Mouse (Mus musculus): ENCODE results near the gene Nps. TPM values are rescaled to one million over a fixed set of nuclear protein-coding genes. Genes with fewer than 3 reads are reported as not detected.

Gene Nps
- polyA plus RNA-seq, 1 experiment from 2014 or later = 0.34 TPM

DNA sequence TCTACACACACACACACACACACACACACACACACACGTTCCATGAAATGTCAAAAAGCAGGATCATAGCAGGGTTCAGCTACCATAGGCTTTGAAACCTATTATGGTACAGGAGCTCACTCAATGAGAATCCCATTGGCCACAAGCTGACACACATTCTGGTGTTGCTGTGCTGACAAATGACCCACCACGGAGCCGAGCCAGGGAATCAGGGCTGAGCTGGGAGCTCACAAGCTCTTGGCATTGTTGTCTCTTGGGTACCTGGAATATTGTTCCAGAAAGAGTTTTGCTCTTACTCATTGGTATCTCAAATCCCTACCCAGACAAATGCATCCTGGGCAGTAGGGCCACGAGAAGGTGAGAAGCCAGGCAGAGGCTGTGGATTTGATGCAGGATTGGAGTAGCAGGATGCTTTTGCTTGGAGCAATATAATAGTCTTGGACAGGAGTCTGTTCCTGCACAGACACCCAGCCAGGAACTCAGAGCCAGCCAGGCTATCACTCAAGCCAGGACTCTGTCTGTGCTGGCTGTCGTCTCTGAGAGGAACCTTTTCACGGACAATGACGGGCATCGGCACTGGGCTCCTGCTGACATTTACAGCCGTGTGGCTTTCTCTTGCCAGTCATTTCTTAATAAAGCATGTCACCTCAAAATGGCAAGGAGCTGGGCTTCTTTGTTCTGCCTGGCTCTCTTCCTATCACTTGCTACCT lies 14.2 kb upstream of the Nps start:
- H3K36me3 ChIP-seq = no peaks in the 10 kb centered on the region
- H3K27ac ChIP-seq = no peak overlapping the region
- ATAC-seq (ENCODE audit: insufficient number of reproducible peaks, insufficient read depth, low FRiP score, low TSS enrichment, low read depth) = no peak
- H3K9me3 ChIP-seq = no peaks in the 10 kb centered on the region
- H3K4me1 ChIP-seq (replicated peaks) = no peaks in the 10 kb centered on the region
- no peak overlapping the region for H3K9ac ChIP-seq (replicated peaks)
- H3K4me2 ChIP-seq = no peak overlapping the region
- H3K27me3 ChIP-seq = no peaks in the 10 kb centered on the region
- no peak overlapping the region for H3K4me3 ChIP-seq (replicated peaks)
- 75% methylated on average over 9 of the region's 9 CpGs for WGBS

DNA sequence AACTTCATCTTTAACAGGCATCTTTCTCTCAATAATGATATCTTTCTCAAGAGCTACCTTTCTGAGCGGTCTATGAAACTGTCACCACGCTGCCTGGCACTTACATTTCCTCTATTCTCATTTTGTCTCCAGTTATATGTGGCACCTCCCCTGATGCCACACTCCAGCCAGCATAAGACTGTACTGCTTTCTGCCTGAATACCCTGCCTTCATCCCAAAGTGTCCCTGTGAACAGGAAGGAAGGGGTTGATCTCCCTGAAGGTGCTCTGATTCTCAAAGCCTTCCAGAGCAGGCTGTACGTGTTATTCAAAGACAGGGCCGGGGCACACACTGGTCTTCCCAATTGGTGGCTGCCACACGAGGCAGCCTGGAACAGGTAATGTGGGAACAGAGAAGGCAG lies 12.1 kb upstream of the Nps start:
- Histone ChIP-seq H3K9me3 (no peaks in the 10 kb centered on the region), H3K9ac (replicated peaks) (no peak overlapping the region), H3K27me3 (no peaks in the 10 kb centered on the region), H3K27ac (no peak overlapping the region), H3K36me3 (no peaks in the 10 kb centered on the region), H3K4me3 (replicated peaks) (no peak overlapping the region), H3K4me2 (no peak overlapping the region), H3K4me1 (replicated peaks) (no peaks in the 10 kb centered on the region)
- WGBS = 82% methylated on average over 5 of the region's 5 CpGs
- ATAC-seq (ENCODE audit: insufficient number of reproducible peaks, insufficient read depth, low FRiP score, low TSS enrichment, low read depth) = no peak

DNA sequence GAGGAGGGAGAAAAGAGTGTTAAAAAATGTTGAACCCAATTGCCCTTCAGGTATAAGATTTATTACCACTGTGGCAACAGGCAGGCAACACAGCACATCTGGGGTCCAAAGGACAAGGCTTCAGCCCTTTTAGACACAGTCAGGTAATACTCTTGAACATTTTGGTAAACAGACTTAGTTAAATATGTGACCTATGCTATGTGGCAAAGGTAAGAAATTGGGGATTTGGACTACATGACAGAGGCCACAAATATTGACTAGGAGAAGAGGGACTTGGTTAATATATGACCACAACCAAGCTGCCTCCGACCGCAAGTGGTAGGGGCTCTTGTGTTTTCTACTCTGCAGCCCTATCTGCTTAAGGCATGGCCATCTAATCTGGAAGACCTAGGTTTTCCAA lies 5.3 kb upstream of the Nps start:
- 93% methylated on average over 2 of the region's 2 CpGs for WGBS
- H3K9me3 ChIP-seq = peaks cover 3% of the 10 kb centered on the region; the same call in 1 of the 2 replicates
- H3K27ac ChIP-seq = no peak overlapping the region
- no peaks in the 10 kb centered on the region for H3K36me3 ChIP-seq
- H3K9ac ChIP-seq (replicated peaks) = no peak overlapping the region
- H3K27me3 ChIP-seq = no peaks in the 10 kb centered on the region
- H3K4me2 ChIP-seq = no peak overlapping the region
- no peak for ATAC-seq (ENCODE audit: insufficient number of reproducible peaks, insufficient read depth, low FRiP score, low TSS enrichment, low read depth)
- no peaks in the 10 kb centered on the region for H3K4me1 ChIP-seq (replicated peaks)
- H3K4me3 ChIP-seq (replicated peaks) = no peak overlapping the region

DNA sequence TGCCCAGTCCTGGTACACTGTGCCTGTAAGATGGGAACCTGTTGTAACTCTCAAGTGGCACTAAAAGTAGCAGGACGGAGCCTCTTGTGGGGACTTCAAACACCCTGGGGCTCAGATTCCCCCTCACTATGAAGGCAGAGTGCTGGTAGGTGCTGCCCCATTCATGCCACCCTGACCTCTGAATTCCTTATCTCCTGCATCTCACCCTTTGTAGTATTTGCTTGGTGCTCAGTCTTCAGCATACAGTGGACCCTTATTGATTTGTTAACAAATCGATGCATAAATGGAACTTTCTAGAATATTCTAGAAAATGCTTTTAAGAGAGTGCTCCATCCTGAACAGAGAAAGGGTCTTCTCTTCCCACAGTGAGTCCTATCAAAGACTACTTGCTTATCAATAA lies 4.1 kb upstream of the Nps start:
- no peaks in the 10 kb centered on the region for H3K36me3 ChIP-seq
- H3K27me3 ChIP-seq = no peaks in the 10 kb centered on the region
- no peaks in the 10 kb centered on the region for H3K4me1 ChIP-seq (replicated peaks)
- peaks cover 3% of the 10 kb centered on the region; the same call in 1 of the 2 replicates for H3K9me3 ChIP-seq
- no peak overlapping the region for H3K27ac ChIP-seq
- no peak overlapping the region for H3K9ac ChIP-seq (replicated peaks)
- ATAC-seq (ENCODE audit: insufficient number of reproducible peaks, insufficient read depth, low FRiP score, low TSS enrichment, low read depth) = no peak
- H3K4me3 ChIP-seq (replicated peaks) = no peak overlapping the region
- H3K4me2 ChIP-seq = no peak overlapping the region
- WGBS = 93% methylated on average over 2 of the region's 2 CpGs

DNA sequence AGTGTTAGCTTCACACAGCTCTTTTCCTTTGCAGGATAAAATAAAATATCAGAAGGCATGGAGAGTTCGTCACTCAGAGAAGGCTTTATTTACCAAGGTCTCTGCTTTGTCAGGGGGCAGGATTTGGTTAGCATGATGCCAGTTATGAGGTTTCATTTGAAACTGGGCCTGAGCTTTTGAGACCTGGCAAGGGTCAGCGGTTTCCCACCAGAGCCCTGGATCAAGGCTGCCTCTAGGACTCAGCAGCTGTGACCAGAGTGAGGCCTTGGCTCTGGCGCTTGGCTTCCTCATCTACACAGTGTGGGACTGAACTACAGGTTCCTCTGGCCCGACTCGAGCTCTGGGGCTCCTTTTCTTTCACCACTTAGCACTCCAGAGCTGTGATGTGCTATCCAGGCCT lies 12.5 kb downstream of the Nps start:
- Histone ChIP-seq H3K4me3 (replicated peaks) (no peak overlapping the region), H3K9me3 (no peaks in the 10 kb centered on the region), H3K27ac (no peak overlapping the region), H3K9ac (replicated peaks) (no peak overlapping the region), H3K36me3 (no peaks in the 10 kb centered on the region), H3K4me2 (no peak overlapping the region), H3K27me3 (no peaks in the 10 kb centered on the region), H3K4me1 (replicated peaks) (no peaks in the 10 kb centered on the region)
- WGBS = 86% methylated on average over 5 of the region's 5 CpGs
- no peak for ATAC-seq (ENCODE audit: insufficient number of reproducible peaks, insufficient read depth, low FRiP score, low TSS enrichment, low read depth)

DNA sequence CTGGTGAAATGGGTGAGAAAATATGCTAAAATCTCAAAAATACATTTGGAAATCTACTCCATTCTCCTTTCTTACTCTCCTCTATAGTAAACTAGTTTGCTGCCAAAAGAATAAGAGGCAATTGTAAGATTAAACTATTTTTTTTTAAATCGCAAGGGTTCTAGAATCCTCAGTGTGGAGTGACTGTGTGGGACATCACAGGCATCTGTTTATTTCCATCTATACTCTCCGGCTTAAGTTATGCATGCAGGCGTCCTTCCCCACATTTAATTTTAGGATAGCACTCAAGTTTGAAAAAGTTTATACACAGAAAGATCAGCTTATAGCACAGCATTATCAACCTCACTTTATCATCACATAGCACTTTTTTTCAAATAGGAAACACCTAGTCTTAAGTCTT lies 24.7 kb downstream of the Nps start:
- whole genome bisulfite sequencing = 93% methylated on average over 3 of the region's 3 CpGs
- Histone ChIP-seq H3K27me3 (no peaks in the 10 kb centered on the region), H3K4me2 (no peak overlapping the region), H3K4me3 (replicated peaks) (no peak overlapping the region), H3K36me3 (no peaks in the 10 kb centered on the region), H3K9me3 (no peaks in the 10 kb centered on the region), H3K9ac (replicated peaks) (no peak overlapping the region), H3K4me1 (replicated peaks) (no peaks in the 10 kb centered on the region), H3K27ac (no peak overlapping the region)
- ATAC-seq (ENCODE audit: insufficient number of reproducible peaks, insufficient read depth, low FRiP score, low TSS enrichment, low read depth) = no peak

DNA sequence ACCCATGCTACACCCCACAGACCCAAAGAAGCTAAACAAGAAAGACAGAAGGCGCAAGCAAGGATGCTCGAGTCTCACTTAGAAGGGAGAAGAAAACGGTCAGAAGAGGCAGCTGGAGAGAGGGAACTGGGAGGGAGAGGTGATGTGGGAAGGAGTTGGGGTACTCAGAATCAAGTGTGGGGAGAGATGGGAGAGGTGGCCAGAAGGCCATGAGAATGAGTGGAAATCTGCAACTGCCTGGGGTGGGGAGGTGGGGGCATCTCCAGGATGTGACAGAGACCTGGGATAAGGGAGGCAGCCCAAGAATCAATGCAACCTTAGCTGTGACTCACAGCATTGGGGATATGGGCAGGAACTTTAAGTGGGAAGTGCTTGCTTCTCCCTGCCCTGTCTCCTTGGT lies 31.5 kb downstream of the Nps start:
- Histone ChIP-seq H3K36me3 (no peaks in the 10 kb centered on the region), H3K4me1 (replicated peaks) (no peaks in the 10 kb centered on the region), H3K9me3 (no peaks in the 10 kb centered on the region), H3K4me3 (replicated peaks) (no peak overlapping the region), H3K27ac (no peak overlapping the region), H3K4me2 (no peak overlapping the region), H3K9ac (replicated peaks) (no peak overlapping the region), H3K27me3 (no peaks in the 10 kb centered on the region)
- no peak for ATAC-seq (ENCODE audit: insufficient number of reproducible peaks, insufficient read depth, low FRiP score, low TSS enrichment, low read depth)
- 82% methylated on average over 3 of the region's 3 CpGs for WGBS

DNA sequence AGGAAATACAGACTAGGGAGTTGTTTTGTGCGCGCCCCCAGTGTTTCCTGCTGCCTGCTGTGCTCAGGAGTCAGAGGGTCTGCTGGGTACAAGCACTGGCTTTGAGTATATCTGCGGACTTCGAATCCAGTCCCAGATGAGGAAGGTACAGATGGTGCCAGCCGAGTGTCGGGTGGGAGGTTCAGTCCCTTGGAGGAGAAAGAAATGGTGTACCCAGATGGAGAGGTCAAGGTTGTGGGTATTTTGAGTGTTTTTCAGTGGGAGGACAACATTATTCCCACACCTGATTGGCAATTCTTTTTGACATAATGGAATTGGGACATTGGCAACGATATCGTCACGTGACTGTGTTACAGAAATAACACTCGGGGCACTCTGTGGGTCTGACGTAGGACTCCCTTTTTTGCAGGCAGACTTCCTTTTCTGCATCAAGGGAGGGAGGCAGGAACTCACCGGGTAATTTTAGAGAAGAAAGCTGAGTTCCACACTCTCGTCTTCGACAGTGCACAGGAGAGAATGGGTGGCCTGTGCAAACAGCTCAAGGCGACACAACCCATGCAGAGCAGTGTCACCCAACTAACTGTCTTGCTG lies 33.2 kb downstream of the Nps start:
- H3K9me3 ChIP-seq = no peaks in the 10 kb centered on the region
- H3K9ac ChIP-seq (replicated peaks) = no peak overlapping the region
- no peak overlapping the region for H3K27ac ChIP-seq
- no peak for ATAC-seq (ENCODE audit: insufficient number of reproducible peaks, insufficient read depth, low FRiP score, low TSS enrichment, low read depth)
- H3K36me3 ChIP-seq = no peaks in the 10 kb centered on the region
- no peak overlapping the region for H3K4me2 ChIP-seq
- H3K27me3 ChIP-seq = no peaks in the 10 kb centered on the region
- H3K4me1 ChIP-seq (replicated peaks) = no peaks in the 10 kb centered on the region
- no peak overlapping the region for H3K4me3 ChIP-seq (replicated peaks)
- 87% methylated on average over 15 of the region's 15 CpGs for WGBS

DNA sequence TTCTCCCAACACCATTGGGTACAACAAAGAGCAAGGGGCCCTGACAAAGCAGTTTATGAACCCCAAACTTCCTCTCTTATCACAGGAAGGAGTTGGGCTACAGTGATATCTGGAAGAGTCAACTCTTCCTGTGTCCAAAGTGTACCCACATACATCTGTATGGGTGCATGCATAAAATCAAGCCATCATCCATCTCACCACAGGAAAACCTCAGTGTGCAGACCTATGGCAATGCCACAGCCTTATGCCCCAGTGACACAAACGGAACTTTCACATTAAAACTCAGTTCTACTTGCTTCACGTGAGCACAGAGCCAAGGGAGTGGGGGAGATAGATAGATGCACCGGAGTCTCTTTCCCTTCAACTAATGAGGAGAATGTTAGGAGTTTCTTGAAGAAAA lies 36.0 kb downstream of the Nps start:
- WGBS = 87% methylated on average over 3 of the region's 3 CpGs
- Histone ChIP-seq H3K4me3 (replicated peaks) (no peak overlapping the region), H3K36me3 (no peaks in the 10 kb centered on the region), H3K27ac (no peak overlapping the region), H3K4me1 (replicated peaks) (no peaks in the 10 kb centered on the region), H3K9ac (replicated peaks) (no peak overlapping the region), H3K4me2 (no peak overlapping the region), H3K27me3 (no peaks in the 10 kb centered on the region), H3K9me3 (no peaks in the 10 kb centered on the region)
- no peak for ATAC-seq (ENCODE audit: insufficient number of reproducible peaks, insufficient read depth, low FRiP score, low TSS enrichment, low read depth)

DNA sequence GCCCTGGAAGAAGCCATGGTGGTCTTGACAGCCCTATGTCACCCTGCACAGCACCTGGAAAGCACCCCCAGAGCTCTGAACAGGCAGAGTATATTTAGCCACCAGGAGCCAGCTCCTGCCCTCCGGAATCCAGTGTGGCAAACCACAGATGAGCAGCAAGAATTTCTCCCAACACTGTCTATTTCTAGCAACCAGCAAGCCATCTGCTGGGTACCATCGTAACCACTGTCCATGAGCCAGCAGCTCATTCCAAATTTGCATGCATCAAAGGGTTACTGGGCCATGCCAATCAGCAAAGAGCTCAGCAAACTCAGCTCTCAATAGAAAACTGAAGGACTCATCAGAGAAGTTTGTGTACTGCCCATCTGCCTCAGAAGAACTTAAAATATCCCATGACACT lies 46.0 kb downstream of the Nps start:
- Histone ChIP-seq H3K9me3 (no peaks in the 10 kb centered on the region), H3K4me1 (replicated peaks) (no peaks in the 10 kb centered on the region), H3K27ac (no peak overlapping the region), H3K9ac (replicated peaks) (no peak overlapping the region), H3K4me2 (no peak overlapping the region), H3K27me3 (no peaks in the 10 kb centered on the region), H3K4me3 (replicated peaks) (no peak overlapping the region), H3K36me3 (no peaks in the 10 kb centered on the region)
- ATAC-seq (ENCODE audit: insufficient number of reproducible peaks, insufficient read depth, low FRiP score, low TSS enrichment, low read depth) = no peak
- 97% methylated on average over 2 of the region's 2 CpGs for WGBS
